Comparison of ENCODE assay signal across 8 mouse cellular contexts in genomic region chr8:71633164-71633563, GRCm38 (mm10). TPM values are rescaled to one million over a fixed set of nuclear protein-coding genes. Genes with fewer than 3 reads are reported as not detected.
DNase-seq lines count a peak whose midpoint lies in the region; ATAC-seq and TF ChIP-seq lines count a peak whose summit lies in the region.

No protein-coding gene starts in this region.

- peaks cover 6% of the 10 kb centered on the region; the same call in 1 of the 2 replicates for H3K9me3 ChIP-seq in midbrain, embryonic 11.5 days (ENCODE audit: control insufficient read depth, low read length)
- H3K9me3 ChIP-seq in midbrain, embryonic 16.5 days (replicated peaks; ENCODE audit: control insufficient read depth, low read length, poor library complexity, severe bottlenecking), result no peaks in the 10 kb centered on the region
- no peaks in the 10 kb centered on the region for H3K9me3 ChIP-seq in heart, postnatal 0 days (replicated peaks; ENCODE audit: control insufficient read depth, low read length)

- H3K4me3 ChIP-seq in midbrain, embryonic 11.5 days (ENCODE audit: low read depth, low read length), result no peak overlapping the region
- H3K4me3 ChIP-seq in midbrain, embryonic 16.5 days (ENCODE audit: low read depth, low read length), result no peak overlapping the region
- H3K4me3 ChIP-seq in heart, postnatal 0 days (ENCODE audit: low read depth, low read length), result no peak overlapping the region
- H3K4me3 ChIP-seq in liver, adult 2 months (ENCODE audit: insufficient read depth, low read depth, low read length), result no peak overlapping the region
- H3K4me3 ChIP-seq in spleen, adult 2 months (ENCODE audit: extremely low read depth, insufficient read depth, insufficient read length), result peak overlapping the region; percentile 17; the same call in 1 of the 2 replicates

- DNase-seq in midbrain, embryonic 11.5 days (ENCODE audit: low spot score, missing footprints), result peak; percentile 88
- DNase-seq in adrenal gland, postnatal 25 days, result peak; percentile 80
- no peak for DNase-seq in heart, postnatal 0 days (ENCODE audit: low spot score)
- DNase-seq in liver, adult 2 months (ENCODE audit: extremely low read depth, low read depth, low spot score), result no peak
- DNase-seq in spleen, adult 2 months (ENCODE audit: low read depth in 1 of 2, low spot score in 2 of 2), result peak; percentile 26 to 81
- no peak for DNase-seq in neural tube, embryonic 10.5 days (ENCODE audit: extremely low spot score, low spot score)
- no peak for DNase-seq in right cerebral cortex, postnatal 14 days

- no peak for TF ChIP-seq POLR2A in liver, adult 2 months (IDR thresholded peaks at IDR 0.05; ENCODE audit: extremely low read depth, insufficient read depth, low read length)
- no peak for TF ChIP-seq POLR2A in spleen, adult 2 months (IDR thresholded peaks at IDR 0.05; ENCODE audit: low read depth, low read length)

- H3K27ac ChIP-seq in midbrain, embryonic 11.5 days (ENCODE audit: low read depth, low read length), result no peak overlapping the region
- H3K27ac ChIP-seq in midbrain, embryonic 16.5 days (ENCODE audit: low read length), result no peak overlapping the region
- H3K27ac ChIP-seq in heart, postnatal 0 days (ENCODE audit: low read depth), result no peak overlapping the region
- no peak overlapping the region for H3K27ac ChIP-seq in liver, adult 2 months (replicated peaks; ENCODE audit: insufficient read depth, low read depth, low read length)
- no peak overlapping the region for H3K27ac ChIP-seq in spleen, adult 2 months (ENCODE audit: insufficient read depth, low read length)

- TF ChIP-seq EP300 in heart, postnatal 0 days (IDR thresholded peaks at IDR 0.05; ENCODE audit: low read depth), result no peak

- ATAC-seq in midbrain, embryonic 11.5 days (ENCODE audit: low FRiP score), result no peak
- ATAC-seq in midbrain, embryonic 16.5 days, result no peak
- no peak for ATAC-seq in heart, postnatal 0 days (ENCODE audit: insufficient read depth, low read depth)

- peak; percentile 40 for TF ChIP-seq CTCF in heart, postnatal 0 days (IDR thresholded peaks at IDR 0.05; ENCODE audit: low read depth)
- peak; percentile 65 for TF ChIP-seq CTCF in liver, adult 2 months (IDR thresholded peaks at IDR 0.05; ENCODE audit: low read depth, low read length)
- TF ChIP-seq CTCF in spleen, adult 2 months (IDR thresholded peaks at IDR 0.05; ENCODE audit: extremely low read depth, insufficient read depth, insufficient read length, insufficient replicate concordance), result peak; percentile 85

- no peaks in the 10 kb centered on the region for H3K79me2 ChIP-seq in liver, adult 2 months (ENCODE audit: control insufficient read depth, insufficient read depth, low read length)

- no peak overlapping the region for H3K9ac ChIP-seq in midbrain, embryonic 11.5 days (ENCODE audit: low read length)
- H3K9ac ChIP-seq in midbrain, embryonic 16.5 days (ENCODE audit: low read depth, low read length), result no peak overlapping the region
- H3K9ac ChIP-seq in heart, postnatal 0 days (replicated peaks; ENCODE audit: low read depth, low read length), result no peak overlapping the region
- H3K9ac ChIP-seq in liver, adult 2 months (ENCODE audit: low read depth, low read length), result no peak overlapping the region

- H3K36me3 ChIP-seq in midbrain, embryonic 11.5 days (ENCODE audit: control insufficient read depth, insufficient read depth, low read length), result no peaks in the 10 kb centered on the region
- H3K36me3 ChIP-seq in midbrain, embryonic 16.5 days (ENCODE audit: control insufficient read depth, insufficient read depth, low read length), result peaks cover 3% of the 10 kb centered on the region; the same call in 1 of the 2 replicates
- H3K36me3 ChIP-seq in heart, postnatal 0 days (replicated peaks; ENCODE audit: control insufficient read depth, insufficient read depth, low read length), result no peaks in the 10 kb centered on the region
- no peaks in the 10 kb centered on the region for H3K36me3 ChIP-seq in liver, adult 2 months (ENCODE audit: control insufficient read depth, insufficient read depth, low read length)
- no peaks in the 10 kb centered on the region for H3K36me3 ChIP-seq in spleen, adult 2 months (ENCODE audit: control insufficient read depth, insufficient read depth, low read length)

- 7% methylated on average over 18 of the region's 22 CpGs for WGBS in midbrain, embryonic 11.5 days
- WGBS in midbrain, embryonic 16.5 days, result 8% methylated on average over 19 of the region's 22 CpGs
- 16% methylated on average over 19 of the region's 22 CpGs for WGBS in heart, postnatal 0 days
- whole genome bisulfite sequencing in liver, adult 2 months, result 20% methylated on average over 19 of the region's 22 CpGs
- 3% methylated on average over 19 of the region's 22 CpGs for WGBS in spleen, adult 2 months

- peaks cover 36% of the 10 kb centered on the region for H3K27me3 ChIP-seq in midbrain, embryonic 11.5 days (ENCODE audit: control insufficient read depth, insufficient read depth, low read length)
- peaks cover 5% of the 10 kb centered on the region; the same call in 1 of the 2 replicates for H3K27me3 ChIP-seq in midbrain, embryonic 16.5 days (ENCODE audit: control insufficient read depth, insufficient read depth, low read depth, low read length)
- peaks cover 43% of the 10 kb centered on the region for H3K27me3 ChIP-seq in heart, postnatal 0 days (ENCODE audit: control insufficient read depth, insufficient read depth, low read length)
- 0 out of 2 replicates have a peak, but pooled peaks cover 3% of the 10 kb centered on the region for H3K27me3 ChIP-seq in liver, adult 2 months (ENCODE audit: control insufficient read depth, insufficient read depth, low read length)
- H3K27me3 ChIP-seq in spleen, adult 2 months (ENCODE audit: control insufficient read depth, insufficient read depth, low read length), result no peaks in the 10 kb centered on the region; the same call in 1 of the 2 replicates

- peaks cover 11% of the 10 kb centered on the region for H3K4me1 ChIP-seq in midbrain, embryonic 11.5 days (ENCODE audit: control insufficient read depth, insufficient read depth, low read length)
- peaks cover 14% of the 10 kb centered on the region for H3K4me1 ChIP-seq in midbrain, embryonic 16.5 days (ENCODE audit: control insufficient read depth, insufficient read depth, low read length)
- peaks cover 22% of the 10 kb centered on the region for H3K4me1 ChIP-seq in heart, postnatal 0 days (ENCODE audit: control insufficient read depth, insufficient read depth)
- no peaks in the 10 kb centered on the region; the same call in 1 of the 2 replicates for H3K4me1 ChIP-seq in liver, adult 2 months (ENCODE audit: control insufficient read depth, insufficient read depth, low read length)
- H3K4me1 ChIP-seq in spleen, adult 2 months (ENCODE audit: control insufficient read depth, insufficient read depth, insufficient read length), result peaks cover 20% of the 10 kb centered on the region

- no peak overlapping the region for H3K4me2 ChIP-seq in midbrain, embryonic 11.5 days
- no peak overlapping the region for H3K4me2 ChIP-seq in midbrain, embryonic 16.5 days (ENCODE audit: low read length)
- no peak overlapping the region; the same call in 1 of the 2 replicates for H3K4me2 ChIP-seq in heart, postnatal 0 days (ENCODE audit: low read depth, low read length)

RNA-seq across cellular contexts. Expression of gene Colgalt1, which starts 22.4 kb away (rescaled TPM):
- polyA plus RNA-seq in midbrain, embryonic 11.5 days (2014; fragmentation: Nextera tagmentation; extraction: Ambion mirVana), result 39.5 and 42.8 TPM in 2 replicates
- polyA plus RNA-seq in midbrain, embryonic 16.5 days (2015; fragmentation: Nextera tagmentation; extraction: Ambion mirVana), result 68.8 and 70.8 TPM in 2 replicates
- 64.6 and 66.2 TPM in 2 replicates for total RNA-seq in adrenal gland, postnatal 25 days (2021)
- total RNA-seq in heart, postnatal 0 days (2014; rRNA removed; ENCODE audit: low replicate concordance), result 84.1 and 108 TPM in 2 replicates
- 32.7 and 35.4 TPM in 2 replicates for polyA plus RNA-seq in heart, postnatal 0 days (2015; fragmentation: Nextera tagmentation; extraction: Ambion mirVana)
- 43.2 and 55.0 TPM in 2 replicates for total RNA-seq in liver, adult 2 months (2014; rRNA removed)
- polyA plus RNA-seq in liver, adult 2 months (2012; rRNA removed), result 65.3 and 77.3 TPM in 2 replicates
- 159 and 216 TPM in 2 replicates for polyA plus RNA-seq in spleen, adult 2 months (2012; rRNA removed)

RNA-seq across cellular contexts. Expression of gene Fam129c, which starts 35.7 kb away (rescaled TPM):
- polyA plus RNA-seq in midbrain, embryonic 11.5 days (2014; fragmentation: Nextera tagmentation; extraction: Ambion mirVana), result 3.2 and 3.6 TPM in 2 replicates
- 6.4 and 7.9 TPM in 2 replicates for polyA plus RNA-seq in midbrain, embryonic 16.5 days (2015; fragmentation: Nextera tagmentation; extraction: Ambion mirVana)
- 4.0 TPM in 2 replicates for total RNA-seq in adrenal gland, postnatal 25 days (2021)
- 0.04 and 12.6 TPM in 2 replicates for total RNA-seq in heart, postnatal 0 days (2014; rRNA removed; ENCODE audit: low replicate concordance)
- polyA plus RNA-seq in heart, postnatal 0 days (2015; fragmentation: Nextera tagmentation; extraction: Ambion mirVana), result 0.59 and 1.6 TPM in 2 replicates
- 0.92 and 1.3 TPM in 2 replicates for total RNA-seq in liver, adult 2 months (2014; rRNA removed)
- polyA plus RNA-seq in liver, adult 2 months (2012; rRNA removed), result 0.73 and 2.1 TPM in 2 replicates
- 115 and 173 TPM in 2 replicates for polyA plus RNA-seq in spleen, adult 2 months (2012; rRNA removed)

RNA-seq across cellular contexts. Expression of gene Unc13a, which starts 38.4 kb away (rescaled TPM):
- polyA plus RNA-seq in midbrain, embryonic 11.5 days (2014; fragmentation: Nextera tagmentation; extraction: Ambion mirVana), result 5.4 and 6.5 TPM in 2 replicates
- polyA plus RNA-seq in midbrain, embryonic 16.5 days (2015; fragmentation: Nextera tagmentation; extraction: Ambion mirVana), result 23.5 and 29.0 TPM in 2 replicates
- 8.3 and 8.4 TPM in 2 replicates for total RNA-seq in adrenal gland, postnatal 25 days (2021)
- 0.57 and 1.2 TPM in 2 replicates for total RNA-seq in heart, postnatal 0 days (2014; rRNA removed; ENCODE audit: low replicate concordance)
- 0.51 and 0.60 TPM in 2 replicates for polyA plus RNA-seq in heart, postnatal 0 days (2015; fragmentation: Nextera tagmentation; extraction: Ambion mirVana)
- total RNA-seq in liver, adult 2 months (2014; rRNA removed), result 0.09 and 0.20 TPM in 2 replicates
- 0.15 and 0.72 TPM in 2 replicates for polyA plus RNA-seq in liver, adult 2 months (2012; rRNA removed)
- polyA plus RNA-seq in spleen, adult 2 months (2012; rRNA removed), result 0.47 and 0.54 TPM in 2 replicates

RNA-seq across cellular contexts. Expression of gene Pgls, which starts 41.2 kb away (rescaled TPM):
- 224 and 234 TPM in 2 replicates for polyA plus RNA-seq in midbrain, embryonic 11.5 days (2014; fragmentation: Nextera tagmentation; extraction: Ambion mirVana)
- 219 and 237 TPM in 2 replicates for polyA plus RNA-seq in midbrain, embryonic 16.5 days (2015; fragmentation: Nextera tagmentation; extraction: Ambion mirVana)
- 145 and 153 TPM in 2 replicates for total RNA-seq in adrenal gland, postnatal 25 days (2021)
- total RNA-seq in heart, postnatal 0 days (2014; rRNA removed; ENCODE audit: low replicate concordance), result 333 and 425 TPM in 2 replicates
- 210 and 212 TPM in 2 replicates for polyA plus RNA-seq in heart, postnatal 0 days (2015; fragmentation: Nextera tagmentation; extraction: Ambion mirVana)
- total RNA-seq in liver, adult 2 months (2014; rRNA removed), result 111 and 113 TPM in 2 replicates
- polyA plus RNA-seq in liver, adult 2 months (2012; rRNA removed), result 119 and 124 TPM in 2 replicates
- 171 and 224 TPM in 2 replicates for polyA plus RNA-seq in spleen, adult 2 months (2012; rRNA removed)

RNA-seq across cellular contexts. Expression of gene Jak3, which starts 42.9 kb away (rescaled TPM):
- polyA plus RNA-seq in midbrain, embryonic 11.5 days (2014; fragmentation: Nextera tagmentation; extraction: Ambion mirVana), result 1.3 and 1.7 TPM in 2 replicates
- 4.7 and 5.4 TPM in 2 replicates for polyA plus RNA-seq in midbrain, embryonic 16.5 days (2015; fragmentation: Nextera tagmentation; extraction: Ambion mirVana)
- total RNA-seq in adrenal gland, postnatal 25 days (2021), result 11.7 and 14.3 TPM in 2 replicates
- 14.6 and 16.9 TPM in 2 replicates for total RNA-seq in heart, postnatal 0 days (2014; rRNA removed; ENCODE audit: low replicate concordance)
- 5.7 and 5.8 TPM in 2 replicates for polyA plus RNA-seq in heart, postnatal 0 days (2015; fragmentation: Nextera tagmentation; extraction: Ambion mirVana)
- 4.0 and 4.6 TPM in 2 replicates for total RNA-seq in liver, adult 2 months (2014; rRNA removed)
- 5.7 and 7.9 TPM in 2 replicates for polyA plus RNA-seq in liver, adult 2 months (2012; rRNA removed)
- polyA plus RNA-seq in spleen, adult 2 months (2012; rRNA removed), result 62.6 and 81.5 TPM in 2 replicates

Comparison
In these comparisons a context has a peak if more than half of its experiments do, and no peak if none do; other contexts are left out.
1. DNase-seq: peak in midbrain, embryonic 11.5 days (single experiment), adrenal gland, postnatal 25 days (single experiment) and spleen, adult 2 months (2 of 2); none in heart, postnatal 0 days (single experiment), liver, adult 2 months (single experiment), neural tube, embryonic 10.5 days (single experiment) and right cerebral cortex, postnatal 14 days (single experiment).
2. RNA of gene Fam129c, which starts 35.7 kb away (polyA plus RNA-seq): 115 to 173 TPM in spleen, adult 2 months; 6.4 to 7.9 TPM in midbrain, embryonic 16.5 days, 3.2 to 3.6 TPM in midbrain, embryonic 11.5 days, 0.73 to 2.1 TPM in liver, adult 2 months and 0.59 to 1.6 TPM in heart, postnatal 0 days; every median in the first group is over 10 times any median in the second.
3. Peak in every context shown above with its lines, with median percentiles within 50 percentile points of each other: CTCF ChIP-seq.